Mouse (Mus musculus) ES-E14 (cell line): ENCODE measurements around the gene Bcl6.

Experiments used
- CHD2 ChIP-seq: IDR thresholded peaks from 2 replicates; pipeline ENCODE4 v1.6.1; 2014; ENCODE audit warnings: mild to moderate bottlenecking, low read depth, low read length, inconsistent platforms
- HCFC1 ChIP-seq: IDR thresholded peaks from 2 replicates; pipeline ENCODE4 v1.6.1; 2012; ENCODE audit warnings: low read length, inconsistent platforms, borderline replicate concordance; ENCODE audit not compliant: insufficient read depth
- MAFK ChIP-seq: IDR thresholded peaks from 2 replicates; pipeline ENCODE4 v1.6.1; 2014; ENCODE audit warnings: mild to moderate bottlenecking, low read depth, low read length, inconsistent platforms; ENCODE audit not compliant: insufficient read depth
- ZNF384 ChIP-seq: IDR thresholded peaks from 2 replicates; pipeline ENCODE4 v1.6.1; 2012; ENCODE audit warnings: low read depth, low read length, inconsistent platforms

GRCm38 (mm10) chr16:23921697-23922096, 67.0 kb downstream of the Bcl6 start:
- TF ChIP-seq HCFC1 (no peak), ZNF384 (no peak), MAFK (no peak), CHD2 (no peak)
